Mouse (Mus musculus) lung, adult 2 months (tissue): ENCODE measurements at regions not wholly inside any gene's neighbourhood (a gene's known extent, or its start where the extent isn't known, plus 50 kb on each side); places are given as distances from the start of the nearest gene placed in this dataset.

ENCODE experiments used
- CTCF ChIP-seq: fragments of 200-500 bp; IDR thresholded peaks from 2 replicates; pipeline ENCODE4 v1.5.1; 2011; ENCODE audit warnings: mild to moderate bottlenecking, low read length, control low read depth; ENCODE audit not compliant: insufficient read depth
- POLR2A ChIP-seq: fragments of 200-500 bp; IDR thresholded peaks from 2 replicates; pipeline ENCODE4 v1.6.1; 2011; ENCODE audit warnings: low read depth, mild to moderate bottlenecking, control low read depth, low read length, borderline replicate concordance; ENCODE audit errors: extremely low read depth

- TF ChIP-seq CTCF: no peak
- no peak for TF ChIP-seq POLR2A
Observed at GRCm38 (mm10) chr12:118411767-118412430, 110.7 kb upstream of the Sp4 start.
